Mouse (Mus musculus) intestine, postnatal 0 days (tissue): ENCODE results near the gene Ppp2r3a. TPM values are rescaled to one million over a fixed set of nuclear protein-coding genes. Genes with fewer than 3 reads are reported as not detected.
A peak's percentile ranks its signal among the peaks of the same experiment; 100 is the strongest.

Source experiments
- ATAC-seq: fragments of 200-750 bp; cut with Nextera tagmentation; 2 replicates; pipeline ENCODE4 v1.8.0; 2017; ENCODE audit warnings: mild to moderate bottlenecking, moderate TSS enrichment, moderate library complexity
- H3K27ac ChIP-seq: fragments of 300-500 bp; sonication (generic); 2 replicates; pipeline ENCODE4 v1.5.1; 2014; ENCODE audit warnings: mild to moderate bottlenecking, low read depth, low read length, moderate library complexity
- H3K27me3 ChIP-seq: fragments of 300-500 bp; sonication (generic); replicated peaks from 2 replicates; pipeline ENCODE4 v1.6.1; 2014; ENCODE audit warnings: low read length, mixed read lengths; ENCODE audit not compliant: control insufficient read depth, insufficient read depth
- H3K36me3 ChIP-seq: fragments of 300-500 bp; sonication (generic); 2 replicates; pipeline ENCODE4 v1.6.1; 2014; ENCODE audit warnings: mild to moderate bottlenecking, moderate library complexity; ENCODE audit not compliant: control insufficient read depth, insufficient read depth
- H3K4me1 ChIP-seq: fragments of 300-500 bp; sonication (generic); replicated peaks from 2 replicates; pipeline ENCODE4 v1.6.1; 2014; ENCODE audit warnings: antibody characterized with exemption, low read length, mixed read lengths; ENCODE audit not compliant: control insufficient read depth, insufficient read depth
- H3K4me2 ChIP-seq: fragments of 300-500 bp; sonication (generic); replicated peaks from 2 replicates; pipeline ENCODE4 v1.6.1; 2014; ENCODE audit warnings: low read depth, mild to moderate bottlenecking, moderate library complexity
- H3K4me3 ChIP-seq: fragments of 300-500 bp; sonication (generic); 2 replicates; pipeline ENCODE4 v1.5.1; 2014; ENCODE audit warnings: low read depth, low read length
- H3K9ac ChIP-seq: fragments of 300-500 bp; sonication (generic); 2 replicates; pipeline ENCODE4 v1.6.1; 2014; ENCODE audit warnings: mild to moderate bottlenecking, low read depth, low read length
- H3K9me3 ChIP-seq: fragments of 300-500 bp; sonication (generic); 2 replicates; pipeline ENCODE4 v1.6.1; 2016; ENCODE audit warnings: mixed run types; ENCODE audit not compliant: control insufficient read depth
- CTCF ChIP-seq: sonication (generic); IDR thresholded peaks from 2 replicates; pipeline ENCODE4 v1.5.1; 2016; ENCODE audit warnings: low read depth, mild to moderate bottlenecking, control low read depth, antibody characterized with exemption, moderate library complexity
- WGBS: fragments of 180-500 bp; shearing (Covaris S2); extraction: QIAGEN DNeasy Blood & Tissue Kit; methylation state at CpG from one replicate; pipeline ENCODE4 v1.1.7; 2014; 5-methylcytosine and 5-hydroxymethylcytosine counted together
- polyA plus RNA-seq: library from polyadenylated mRNA; unstranded; fragments of >200 nt; fragmentation: Nextera tagmentation; extraction: Ambion mirVana; gene quantifications from 2 replicates; pipeline ENCODE4 v1.2.1, GENCODE M21; 2015

Gene Ppp2r3a
- polyA plus RNA-seq, 1 experiment from 2014 or later, result 4.5 TPM

DNA sequence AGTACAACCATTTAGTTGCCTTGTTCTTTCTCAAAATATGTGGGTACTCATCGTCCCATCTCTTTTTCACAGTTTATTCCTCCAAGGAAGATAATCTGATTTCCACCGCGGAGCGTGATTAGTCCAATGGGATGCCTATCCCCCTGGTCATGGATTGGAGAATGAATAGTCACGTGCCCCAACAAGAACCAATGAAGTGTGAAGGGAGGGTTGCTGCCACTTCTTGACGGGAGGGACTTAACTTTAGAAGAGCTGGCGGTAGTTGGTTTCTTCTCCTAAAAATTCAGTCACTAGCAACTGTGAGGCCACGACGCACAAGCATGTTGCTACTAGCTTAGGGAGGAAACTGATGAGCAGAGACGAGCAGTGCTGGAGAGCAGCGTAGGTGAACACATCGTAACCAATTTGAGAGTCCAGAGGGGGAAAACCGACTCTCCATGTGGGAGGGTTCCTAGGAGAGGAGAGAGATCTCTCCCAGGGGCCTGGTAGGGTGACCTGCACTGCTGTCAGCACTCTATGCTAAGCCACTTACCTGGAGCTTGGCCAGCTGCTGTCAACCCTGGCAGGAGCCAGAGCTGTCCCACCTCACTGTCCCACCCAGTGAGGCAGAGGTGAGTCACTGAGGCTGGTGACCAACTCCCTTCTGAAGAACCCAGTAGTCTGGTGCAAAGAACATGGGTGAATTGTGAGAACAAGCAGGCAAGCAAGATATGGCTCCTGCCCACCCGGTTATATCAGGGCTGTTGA, 37.5 kb upstream of the Ppp2r3a start:
- Histone ChIP-seq H3K9me3 (no peaks in the 10 kb centered on the region), H3K9ac (no peak overlapping the region), H3K36me3 (no peaks in the 10 kb centered on the region), H3K4me2 (peak overlapping the region; percentile 46), H3K4me1 (no peaks in the 10 kb centered on the region), H3K4me3 (no peak overlapping the region), H3K27ac (no peak overlapping the region), H3K27me3 (no peaks in the 10 kb centered on the region)
- ATAC-seq, result no peak
- WGBS, result 91% methylated on average over 14 of the region's 14 CpGs
- no peak for TF ChIP-seq CTCF

DNA sequence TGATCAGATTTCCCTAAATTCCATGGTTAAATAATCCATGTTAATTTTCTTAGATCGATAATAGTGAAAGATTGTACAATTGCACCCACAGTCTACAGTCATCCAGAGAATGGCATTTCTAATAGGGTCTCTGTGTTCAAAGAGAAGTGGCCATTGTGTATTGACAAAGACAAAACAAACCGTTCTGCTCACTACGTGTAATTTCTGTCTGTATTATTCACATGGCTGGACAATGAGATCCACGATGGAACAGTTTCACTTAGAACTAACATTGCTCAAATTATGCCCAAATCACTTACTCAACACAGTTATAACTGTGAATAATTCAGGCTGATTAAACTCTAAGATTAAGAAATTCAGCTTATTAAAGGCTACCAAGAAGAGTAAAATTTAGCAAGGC, 35.2 kb upstream of the Ppp2r3a start:
- H3K4me2 ChIP-seq, result no peak overlapping the region
- ATAC-seq, result no peak
- no peaks in the 10 kb centered on the region for H3K4me1 ChIP-seq
- no peaks in the 10 kb centered on the region for H3K36me3 ChIP-seq
- H3K9me3 ChIP-seq, result no peaks in the 10 kb centered on the region
- WGBS, result 81% methylated on average over 4 of the region's 4 CpGs
- no peak for TF ChIP-seq CTCF
- no peak overlapping the region for H3K9ac ChIP-seq
- H3K4me3 ChIP-seq, result no peak overlapping the region
- no peaks in the 10 kb centered on the region for H3K27me3 ChIP-seq
- H3K27ac ChIP-seq, result no peak overlapping the region

DNA sequence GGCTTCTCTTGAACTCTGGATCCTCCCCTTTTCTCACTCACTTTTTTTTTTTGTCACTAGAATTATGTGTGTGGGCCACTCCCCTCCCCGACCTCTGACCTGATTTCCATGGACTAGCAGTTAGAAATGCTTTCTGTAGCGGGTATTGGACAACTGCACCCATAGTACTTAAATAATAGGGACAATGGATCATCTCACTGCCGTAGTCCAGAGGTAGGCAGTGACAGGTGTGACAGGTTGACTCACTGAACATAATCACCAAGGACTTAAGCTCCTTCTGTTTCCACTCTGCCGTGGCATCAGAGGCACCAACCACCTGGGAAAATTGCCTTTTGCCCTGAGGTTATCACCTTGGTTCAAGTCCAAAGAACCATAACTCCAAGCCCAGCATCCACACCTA, 32.5 kb upstream of the Ppp2r3a start:
- peak; percentile 63 for ATAC-seq
- Histone ChIP-seq H3K36me3 (no peaks in the 10 kb centered on the region), H3K4me2 (no peak overlapping the region), H3K9ac (no peak overlapping the region), H3K4me3 (no peak overlapping the region), H3K4me1 (no peaks in the 10 kb centered on the region), H3K27ac (no peak overlapping the region), H3K9me3 (no peaks in the 10 kb centered on the region), H3K27me3 (no peaks in the 10 kb centered on the region)
- WGBS, result 40% methylated on average over 4 of the region's 4 CpGs
- no peak for TF ChIP-seq CTCF

DNA sequence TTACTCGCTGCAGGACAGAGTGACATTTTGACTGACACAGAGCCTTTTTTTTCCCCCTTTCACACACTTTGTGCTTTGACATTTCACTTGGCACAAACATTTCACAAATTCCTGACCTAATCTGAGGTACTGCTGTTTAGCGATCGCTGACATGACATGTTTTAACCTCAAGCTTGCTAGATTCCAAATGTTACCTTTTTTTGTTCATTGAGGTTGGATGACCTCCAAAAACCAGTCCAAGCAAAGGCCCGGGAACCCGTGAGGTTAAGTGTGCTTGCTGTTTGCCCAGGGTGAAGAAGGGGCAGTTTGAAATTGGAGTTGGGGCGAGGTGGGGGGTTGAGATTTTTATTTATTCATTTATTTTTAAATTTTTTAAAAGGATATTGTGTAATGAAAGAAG, 31.1 kb upstream of the Ppp2r3a start:
- TF ChIP-seq CTCF, result no peak
- no peak overlapping the region for H3K4me3 ChIP-seq
- no peak for ATAC-seq
- H3K4me1 ChIP-seq, result no peaks in the 10 kb centered on the region
- H3K27ac ChIP-seq, result no peak overlapping the region
- H3K4me2 ChIP-seq, result no peak overlapping the region
- H3K9ac ChIP-seq, result no peak overlapping the region
- no peaks in the 10 kb centered on the region for H3K36me3 ChIP-seq
- WGBS, result 72% methylated on average over 6 of the region's 6 CpGs
- no peaks in the 10 kb centered on the region for H3K9me3 ChIP-seq
- H3K27me3 ChIP-seq, result no peaks in the 10 kb centered on the region

DNA sequence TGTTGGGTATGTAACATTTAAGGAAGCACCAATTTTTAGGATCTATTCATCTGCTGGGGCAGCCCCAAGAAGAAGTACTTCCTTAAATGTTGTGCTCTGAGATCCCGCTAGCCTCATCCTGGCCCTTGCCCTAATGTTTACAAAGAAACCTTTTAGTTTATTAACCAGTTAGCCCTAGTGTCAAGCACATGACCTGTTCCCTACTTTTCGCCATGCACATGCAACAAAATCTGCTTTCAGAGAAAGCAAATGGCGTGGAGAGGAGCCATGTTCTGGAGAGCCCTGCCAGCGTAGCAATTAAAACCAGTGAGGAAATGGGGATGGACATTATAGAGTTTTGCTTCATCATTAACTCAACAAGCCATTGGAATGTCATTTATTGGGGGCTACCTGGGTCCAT, 30.3 kb upstream of the Ppp2r3a start:
- no peaks in the 10 kb centered on the region for H3K36me3 ChIP-seq
- H3K9ac ChIP-seq, result no peak overlapping the region
- H3K27ac ChIP-seq, result no peak overlapping the region
- H3K27me3 ChIP-seq, result no peaks in the 10 kb centered on the region
- H3K4me1 ChIP-seq, result no peaks in the 10 kb centered on the region
- no peak for ATAC-seq
- WGBS, result 75% methylated on average over 4 of the region's 4 CpGs
- no peak overlapping the region for H3K4me2 ChIP-seq
- H3K4me3 ChIP-seq, result no peak overlapping the region
- H3K9me3 ChIP-seq, result no peaks in the 10 kb centered on the region
- TF ChIP-seq CTCF, result no peak

DNA sequence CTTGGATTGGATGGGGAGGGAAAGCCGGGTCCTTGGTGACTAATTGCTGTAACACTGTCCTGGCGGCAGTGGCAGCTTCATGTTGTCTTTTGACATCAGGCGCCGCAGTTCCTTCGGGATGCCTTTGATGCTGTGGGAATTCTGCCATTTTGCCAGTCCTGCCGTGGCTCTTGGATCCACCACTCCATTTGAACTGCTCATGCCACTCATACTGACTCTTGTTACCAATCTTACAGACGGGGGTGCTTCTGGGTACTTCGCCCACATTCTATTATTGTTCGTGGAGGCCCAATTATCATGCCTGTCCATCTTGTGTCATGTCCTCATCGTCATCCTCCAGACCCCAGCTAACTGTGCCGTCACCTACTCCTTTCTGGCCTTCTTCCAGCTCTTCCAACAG, 29.7 kb upstream of the Ppp2r3a start:
- no peak overlapping the region for H3K4me2 ChIP-seq
- no peak overlapping the region for H3K27ac ChIP-seq
- no peak for ATAC-seq
- no peak overlapping the region for H3K9ac ChIP-seq
- no peaks in the 10 kb centered on the region for H3K36me3 ChIP-seq
- H3K4me1 ChIP-seq, result no peaks in the 10 kb centered on the region
- H3K27me3 ChIP-seq, result no peaks in the 10 kb centered on the region
- no peaks in the 10 kb centered on the region for H3K9me3 ChIP-seq
- TF ChIP-seq CTCF, result no peak
- WGBS, result 96% methylated on average over 11 of the region's 11 CpGs
- H3K4me3 ChIP-seq, result no peak overlapping the region
